Mouse (Mus musculus) T-cell, adult 2 months (primary cell): ENCODE measurements around the gene Kat5.
A peak's percentile ranks its signal among the peaks of the same experiment; 100 is the strongest.

Source experiments
- DNase-seq: peaks from one replicate; pipeline ENCODE4 v3.0.0; 2022; ENCODE audit warnings: low spot score

Gene Kat5

GRCm38 (mm10) chr19:5571831-5572230 lies 38.2 kb downstream of the Kat5 start:
- DNase-seq, result peak; percentile 68

GRCm38 (mm10) chr19:5570353-5571246 lies 39.4 kb downstream of the Kat5 start:
- DNase-seq, result no peak

GRCm38 (mm10) chr19:5569521-5569920 lies 40.5 kb downstream of the Kat5 start:
- no peak for DNase-seq

GRCm38 (mm10) chr19:5568470-5569140 lies 41.4 kb downstream of the Kat5 start:
- DNase-seq, result peak; percentile 74

GRCm38 (mm10) chr19:5567534-5568469 lies 42.2 kb downstream of the Kat5 start, which contains the start of gene Ap5b1:
Gene Ap5b1, plus strand, starts transcription at chr19:5568025.
- peak; percentile 85 for DNase-seq

GRCm38 (mm10) chr19:5567180-5567533 lies 42.9 kb downstream of the Kat5 start:
- DNase-seq, result no peak

GRCm38 (mm10) chr19:5566316-5566715 lies 43.7 kb downstream of the Kat5 start:
- DNase-seq, result no peak

GRCm38 (mm10) chr19:5562776-5563175 lies 47.3 kb downstream of the Kat5 start:
- DNase-seq, result no peak

- no peak for DNase-seq
Measured at GRCm38 (mm10) chr19:5561886-5562285, 48.2 kb downstream of the Kat5 start.

GRCm38 (mm10) chr19:5561252-5561790 lies 48.7 kb downstream of the Kat5 start:
- DNase-seq, result no peak

- DNase-seq, result peak; percentile 19
Measured at GRCm38 (mm10) chr19:5560457-5561041, 49.5 kb downstream of the Kat5 start, which contains the start of gene Ovol1. Gene Ovol1, minus strand, starts transcription at chr19:5560646.

GRCm38 (mm10) chr19:5559631-5560456 lies 50.2 kb downstream of the Kat5 start:
- DNase-seq, result no peak

- no peak for DNase-seq
Measured at GRCm38 (mm10) chr19:5559229-5559628, 50.8 kb downstream of the Kat5 start.

GRCm38 (mm10) chr19:5558770-5559169 lies 51.3 kb downstream of the Kat5 start:
- no peak for DNase-seq

GRCm38 (mm10) chr19:5558169-5558568 lies 51.9 kb downstream of the Kat5 start:
- DNase-seq, result no peak

GRCm38 (mm10) chr19:5554212-5554611 lies 55.8 kb downstream of the Kat5 start:
- no peak for DNase-seq

- DNase-seq, result no peak
Measured at GRCm38 (mm10) chr19:5553802-5554201, 56.2 kb downstream of the Kat5 start.
